Mouse (Mus musculus) liver (tissue): ENCODE measurements at regions not wholly inside any gene's neighbourhood (a gene's known extent, or its start where the extent isn't known, plus 50 kb on each side); places are given as distances from the start of the nearest gene placed in this dataset.

Experiments
- DNase-seq: peaks from one replicate; pipeline ENCODE4 v3.0.0-alpha.2; 2020; ENCODE audit warnings: mixed read lengths

GRCm38 (mm10) chr5:119060886-119061285 lies 500.4 kb downstream of the Med13l start:
- no peak for DNase-seq

GRCm38 (mm10) chr5:119062478-119062877 lies 502.0 kb downstream of the Med13l start:
- no peak for DNase-seq

GRCm38 (mm10) chr5:119066666-119067065 lies 506.2 kb downstream of the Med13l start:
- DNase-seq: no peak

- no peak for DNase-seq
Measured at GRCm38 (mm10) chr5:119069765-119070333, 509.4 kb downstream of the Med13l start.

- no peak for DNase-seq
Measured at GRCm38 (mm10) chr5:119072712-119073111, 512.2 kb downstream of the Med13l start.

- no peak for DNase-seq
Measured at GRCm38 (mm10) chr5:119080747-119081146, 520.3 kb downstream of the Med13l start.

- no peak for DNase-seq
Measured at GRCm38 (mm10) chr5:119082895-119083294, 522.4 kb downstream of the Med13l start.

GRCm38 (mm10) chr5:119097576-119098193 lies 537.2 kb downstream of the Med13l start:
- DNase-seq: no peak

GRCm38 (mm10) chr5:119099817-119100216 lies 539.3 kb downstream of the Med13l start:
- no peak for DNase-seq

- no peak for DNase-seq
Measured at GRCm38 (mm10) chr5:119103503-119103902, 543.0 kb downstream of the Med13l start.

- no peak for DNase-seq
Measured at GRCm38 (mm10) chr5:119107898-119108297, 547.4 kb downstream of the Med13l start.

GRCm38 (mm10) chr5:119109501-119109900 lies 549.0 kb downstream of the Med13l start:
- DNase-seq: no peak

GRCm38 (mm10) chr5:119114074-119114473 lies 553.6 kb downstream of the Med13l start:
- DNase-seq: no peak

- no peak for DNase-seq
Measured at GRCm38 (mm10) chr5:119125745-119126144, 544.7 kb upstream of the Tbx3 start.

- no peak for DNase-seq
Measured at GRCm38 (mm10) chr5:119130176-119130575, 540.3 kb upstream of the Tbx3 start.

GRCm38 (mm10) chr5:119131461-119131860 lies 539.0 kb upstream of the Tbx3 start:
- no peak for DNase-seq

- DNase-seq: no peak
Measured at GRCm38 (mm10) chr5:119133378-119133777, 537.1 kb upstream of the Tbx3 start.

GRCm38 (mm10) chr5:119136916-119137315 lies 533.6 kb upstream of the Tbx3 start:
- no peak for DNase-seq

GRCm38 (mm10) chr5:119137409-119137808 lies 533.1 kb upstream of the Tbx3 start:
- DNase-seq: no peak

GRCm38 (mm10) chr5:119137821-119138221 lies 532.6 kb upstream of the Tbx3 start:
- DNase-seq: no peak

- DNase-seq: no peak
Measured at GRCm38 (mm10) chr5:119138293-119138692, 532.2 kb upstream of the Tbx3 start.

- DNase-seq: no peak
Measured at GRCm38 (mm10) chr5:119139336-119139735, 531.1 kb upstream of the Tbx3 start.

- no peak for DNase-seq
Measured at GRCm38 (mm10) chr5:119139816-119140215, 530.7 kb upstream of the Tbx3 start.

- no peak for DNase-seq
Measured at GRCm38 (mm10) chr5:119143411-119143810, 527.1 kb upstream of the Tbx3 start.
